Mouse (Mus musculus): ENCODE results near the gene Nxn.

- TF ChIP-seq EP300 (IDR thresholded peaks at IDR 0.05) (no peak), CTCF (IDR thresholded peaks at IDR 0.05) (no peak)
These were observed 6.4 kb downstream of the Nxn start for GRCm38 (mm10) chr11:76392532-76392931.

All from lung, postnatal 0 days (tissue).